Mouse (Mus musculus) thymus, adult 2 months (tissue): ENCODE measurements around the gene Kctd3.

Experiments used
- CTCF ChIP-seq: fragments of 200-500 bp; IDR thresholded peaks from 2 replicates; pipeline ENCODE4 v1.5.1; 2012; ENCODE audit warnings: mild to moderate bottlenecking, control low read depth, low read length, moderate library complexity, borderline replicate concordance; ENCODE audit not compliant: control insufficient read depth, poor library complexity, insufficient read depth; ENCODE audit errors: extremely low read depth
- POLR2A ChIP-seq: fragments of 200-500 bp; IDR thresholded peaks from 2 replicates; pipeline ENCODE4 v1.6.1; 2012; ENCODE audit warnings: mild to moderate bottlenecking, low read length, control low read depth, moderate library complexity; ENCODE audit not compliant: control insufficient read depth, poor library complexity, insufficient read depth; ENCODE audit errors: extremely low read depth

GRCm38 (mm10) chr1:189046831-189047230 is 39.2 kb upstream of the Kctd3 start:
- TF ChIP-seq CTCF (no peak), POLR2A (no peak)
